Mouse (Mus musculus) lung, embryonic 15.5 days (tissue): ENCODE results near the gene Tenm4. TPM values are rescaled to one million over a fixed set of nuclear protein-coding genes. Genes with fewer than 3 reads are reported as not detected.

ENCODE experiments used
- ATAC-seq: fragments of 200-750 bp; cut with Nextera tagmentation; 2 replicates; pipeline ENCODE4 v1.8.0; 2017; ENCODE audit warnings: moderate number of reproducible peaks, borderline replicate concordance; ENCODE audit not compliant: low FRiP score, low TSS enrichment; ENCODE audit errors: extremely low read depth
- H3K27ac ChIP-seq: fragments of 300-500 bp; sonication (generic); 2 replicates; pipeline ENCODE4 v1.5.1; 2015; ENCODE audit warnings: moderate library complexity, mild to moderate bottlenecking, inconsistent platforms
- H3K27me3 ChIP-seq: fragments of 300-500 bp; sonication (generic); 2 replicates; pipeline ENCODE4 v1.6.1; 2015; ENCODE audit warnings: inconsistent platforms
- H3K36me3 ChIP-seq: fragments of 300-500 bp; sonication (generic); 2 replicates; pipeline ENCODE4 v1.6.1; 2015; ENCODE audit warnings: inconsistent platforms
- H3K4me1 ChIP-seq: fragments of 300-500 bp; sonication (generic); 2 replicates; pipeline ENCODE4 v1.6.1; 2015; ENCODE audit warnings: inconsistent platforms
- H3K4me2 ChIP-seq: fragments of 300-500 bp; sonication (generic); 2 replicates; pipeline ENCODE4 v1.6.1; 2015; ENCODE audit warnings: inconsistent platforms, mild to moderate bottlenecking, moderate library complexity
- H3K4me3 ChIP-seq: fragments of 300-500 bp; sonication (generic); 2 replicates; pipeline ENCODE4 v1.5.1; 2015; ENCODE audit warnings: mild to moderate bottlenecking, inconsistent platforms
- H3K9ac ChIP-seq: fragments of 300-500 bp; sonication (generic); 2 replicates; pipeline ENCODE4 v1.6.1; 2015; ENCODE audit warnings: inconsistent platforms
- H3K9me3 ChIP-seq: fragments of 300-500 bp; sonication (generic); 2 replicates; pipeline ENCODE4 v1.6.1; 2016; ENCODE audit warnings: inconsistent platforms
- WGBS: fragments of 180-500 bp; shearing (Covaris S2); methylation state at CpG from one replicate; pipeline ENCODE4 v1.1.7; 2015; 5-methylcytosine and 5-hydroxymethylcytosine counted together
- polyA plus RNA-seq: library from polyadenylated mRNA; unstranded; fragments of >200 nt; fragmentation: Nextera tagmentation; extraction: Ambion mirVana; gene quantifications from 2 replicates; pipeline ENCODE4 v1.2.1, GENCODE M21; 2015

Tenm4 gene
- polyA plus RNA-seq, 1 experiment from 2014 or later, result 22.1 TPM

GRCm38 (mm10) chr7:96530571-96531426 lies 359.8 kb downstream of the Tenm4 start:
- H3K27me3 ChIP-seq, result no peaks in the 10 kb centered on the region

GRCm38 (mm10) chr7:96531954-96532737 lies 361.1 kb downstream of the Tenm4 start:
- Histone ChIP-seq H3K4me2 (no peak overlapping the region), H3K4me1 (peaks cover 12% of the 10 kb centered on the region; the same call in 1 of the 2 replicates), H3K9me3 (no peaks in the 10 kb centered on the region), H3K9ac (no peak overlapping the region), H3K4me3 (no peak overlapping the region), H3K27me3 (no peaks in the 10 kb centered on the region), H3K36me3 (no peaks in the 10 kb centered on the region), H3K27ac (no peak overlapping the region)
- WGBS, result 35% methylated on average over 5 of the region's 5 CpGs
- ATAC-seq, result no peak

More at GRCm38 (mm10) chr7:96530571-96531426, 359.8 kb downstream of the Tenm4 start:
- H3K4me3 ChIP-seq, result no peak overlapping the region
- no peak for ATAC-seq
- H3K4me2 ChIP-seq, result no peak overlapping the region
- no peaks in the 10 kb centered on the region for H3K9me3 ChIP-seq
- peaks cover 6% of the 10 kb centered on the region; the same call in 1 of the 2 replicates for H3K4me1 ChIP-seq
- H3K9ac ChIP-seq, result no peak overlapping the region
- no peaks in the 10 kb centered on the region for H3K36me3 ChIP-seq
- 78% methylated on average over 10 of the region's 10 CpGs for WGBS
- H3K27ac ChIP-seq, result no peak overlapping the region

GRCm38 (mm10) chr7:96532804-96533400 lies 361.9 kb downstream of the Tenm4 start:
- Histone ChIP-seq H3K9me3 (no peaks in the 10 kb centered on the region), H3K4me1 (peaks cover 12% of the 10 kb centered on the region; the same call in 1 of the 2 replicates), H3K36me3 (no peaks in the 10 kb centered on the region), H3K9ac (no peak overlapping the region), H3K27ac (no peak overlapping the region), H3K4me2 (no peak overlapping the region), H3K27me3 (no peaks in the 10 kb centered on the region), H3K4me3 (no peak overlapping the region)
- WGBS, result 73% methylated on average over 5 of the region's 5 CpGs
- no peak for ATAC-seq

- H3K4me1 ChIP-seq, result peaks cover 22% of the 10 kb centered on the region
- no peak for ATAC-seq
- H3K4me3 ChIP-seq, result no peak overlapping the region
- H3K27me3 ChIP-seq, result no peaks in the 10 kb centered on the region
- H3K4me2 ChIP-seq, result no peak overlapping the region
- 73% methylated on average over 9 of the region's 9 CpGs for WGBS
- H3K9ac ChIP-seq, result no peak overlapping the region
- H3K27ac ChIP-seq, result no peak overlapping the region
- no peaks in the 10 kb centered on the region for H3K36me3 ChIP-seq
- H3K9me3 ChIP-seq, result no peaks in the 10 kb centered on the region
Observed at GRCm38 (mm10) chr7:96536313-96536880, 365.4 kb downstream of the Tenm4 start.

- 76% methylated on average over 4 of the region's 4 CpGs for WGBS
- H3K36me3 ChIP-seq, result no peaks in the 10 kb centered on the region
- no peak overlapping the region for H3K27ac ChIP-seq
Observed at GRCm38 (mm10) chr7:96539248-96540034, 368.4 kb downstream of the Tenm4 start.

GRCm38 (mm10) chr7:96540458-96541096 lies 369.5 kb downstream of the Tenm4 start:
- no peak overlapping the region for H3K4me2 ChIP-seq
- no peaks in the 10 kb centered on the region for H3K36me3 ChIP-seq
- H3K4me1 ChIP-seq, result peaks cover 19% of the 10 kb centered on the region
- H3K27me3 ChIP-seq, result no peaks in the 10 kb centered on the region
- H3K27ac ChIP-seq, result 0 out of 2 replicates have a peak overlapping the region, but pooled peaks have one; percentile 13
- no peak overlapping the region for H3K9ac ChIP-seq
- H3K9me3 ChIP-seq, result no peaks in the 10 kb centered on the region
- WGBS, result 41% methylated on average over 7 of the region's 7 CpGs
- no peak overlapping the region for H3K4me3 ChIP-seq
- 0 out of 2 replicates have a peak, but pooled peaks have one; percentile 46 for ATAC-seq

More at GRCm38 (mm10) chr7:96539248-96540034, 368.4 kb downstream of the Tenm4 start:
- Histone ChIP-seq H3K9me3 (no peaks in the 10 kb centered on the region), H3K4me2 (no peak overlapping the region), H3K4me1 (peaks cover 22% of the 10 kb centered on the region), H3K4me3 (no peak overlapping the region), H3K9ac (no peak overlapping the region), H3K27me3 (no peaks in the 10 kb centered on the region)
- ATAC-seq, result no peak

- Histone ChIP-seq H3K9ac (no peak overlapping the region), H3K4me1 (peaks cover 14% of the 10 kb centered on the region), H3K27ac (no peak overlapping the region), H3K4me2 (no peak overlapping the region), H3K4me3 (no peak overlapping the region), H3K36me3 (no peaks in the 10 kb centered on the region), H3K9me3 (no peaks in the 10 kb centered on the region), H3K27me3 (no peaks in the 10 kb centered on the region)
- WGBS, result 11% methylated on average over 5 of the region's 5 CpGs
- ATAC-seq, result peak; percentile 27; the same call in 1 of the 2 replicates
Observed at GRCm38 (mm10) chr7:96545979-96546378, 374.9 kb downstream of the Tenm4 start.

- 66% methylated on average over 4 of the region's 4 CpGs for WGBS
Observed at GRCm38 (mm10) chr7:96551809-96552208, 380.8 kb downstream of the Tenm4 start.

GRCm38 (mm10) chr7:96552292-96552860 lies 381.3 kb downstream of the Tenm4 start:
- Histone ChIP-seq H3K36me3 (no peaks in the 10 kb centered on the region), H3K4me1 (0 out of 2 replicates have a peak, but pooled peaks cover 8% of the 10 kb centered on the region), H3K9me3 (no peaks in the 10 kb centered on the region), H3K4me3 (no peak overlapping the region), H3K27ac (no peak overlapping the region), H3K4me2 (no peak overlapping the region), H3K27me3 (no peaks in the 10 kb centered on the region), H3K9ac (no peak overlapping the region)
- WGBS, result 43% methylated on average over 7 of the region's 7 CpGs
- ATAC-seq, result peak; percentile 45; the same call in 1 of the 2 replicates

More at GRCm38 (mm10) chr7:96551809-96552208, 380.8 kb downstream of the Tenm4 start:
- H3K4me3 ChIP-seq, result no peak overlapping the region
- no peak overlapping the region for H3K9ac ChIP-seq
- no peaks in the 10 kb centered on the region for H3K9me3 ChIP-seq
- no peak for ATAC-seq
- H3K4me2 ChIP-seq, result no peak overlapping the region
- H3K36me3 ChIP-seq, result no peaks in the 10 kb centered on the region
- no peak overlapping the region for H3K27ac ChIP-seq
- no peaks in the 10 kb centered on the region for H3K27me3 ChIP-seq
- 0 out of 2 replicates have a peak, but pooled peaks cover 9% of the 10 kb centered on the region for H3K4me1 ChIP-seq

- no peak overlapping the region for H3K9ac ChIP-seq
- H3K27me3 ChIP-seq, result no peaks in the 10 kb centered on the region
- no peak overlapping the region for H3K4me2 ChIP-seq
- WGBS, result 54% methylated on average over 6 of the region's 6 CpGs
- ATAC-seq, result no peak
- H3K4me1 ChIP-seq, result 0 out of 2 replicates have a peak, but pooled peaks cover 8% of the 10 kb centered on the region
- H3K4me3 ChIP-seq, result no peak overlapping the region
- no peaks in the 10 kb centered on the region for H3K36me3 ChIP-seq
- no peaks in the 10 kb centered on the region for H3K9me3 ChIP-seq
- no peak overlapping the region for H3K27ac ChIP-seq
Observed at GRCm38 (mm10) chr7:96554277-96554690, 383.2 kb downstream of the Tenm4 start.
